21 mouse cellular contexts compared by ENCODE assay signal in genomic region chr9:97084628-97085027, GRCm38 (mm10). TPM values are rescaled to one million over a fixed set of nuclear protein-coding genes. Genes with fewer than 3 reads are reported as not detected.
A peak's percentile ranks its signal among the peaks of the same experiment; 100 is the strongest.
DNase-seq lines count a peak whose midpoint lies in the region; ATAC-seq and TF ChIP-seq lines count a peak whose summit lies in the region.
"Had no signal": no experiment of that assay in that cellular context is flagged by ENCODE, and none has a peak within 500 bp of the region (broad histone marks: within the 10 kb centered on the region; RNA-seq: fewer than 3 reads in every experiment).

No protein-coding gene starts in this region.

- no peaks in the 10 kb centered on the region for H3K9me3 ChIP-seq in kidney, postnatal 0 days (replicated peaks; ENCODE audit: low read length)
- H3K9me3 ChIP-seq in midbrain, postnatal 0 days (ENCODE audit: low read length), result no peaks in the 10 kb centered on the region
- H3K9me3 ChIP-seq in midbrain, embryonic 16.5 days (replicated peaks; ENCODE audit: control insufficient read depth, low read length, poor library complexity, severe bottlenecking), result no peaks in the 10 kb centered on the region
- no peaks in the 10 kb centered on the region for H3K9me3 ChIP-seq in MEL (replicated peaks; ENCODE audit: insufficient read depth, low read length)
- H3K9me3 ChIP-seq: heart, embryonic 15.5 days; neural tube, embryonic 12.5 days had no signal

- peak; percentile 34; the same call in 1 of the 2 replicates for TF ChIP-seq CTCF in kidney, postnatal 0 days (IDR thresholded peaks at IDR 0.05; ENCODE audit: low read depth)
- TF ChIP-seq CTCF in midbrain, postnatal 0 days (IDR thresholded peaks at IDR 0.05), result peak; percentile 38
- TF ChIP-seq CTCF in MEL (IDR thresholded peaks at IDR 0.05 in 2 of 3, conservative IDR thresholded peaks at IDR 0.05 in 1 of 3; ENCODE audit: control insufficient read depth in 1 of 3, insufficient read depth in 1 of 3, low read depth in 2 of 3, low read length in 3 of 3, poor library complexity in 1 of 3, severe bottlenecking in 1 of 3), result peak in 2 of 3 experiments; percentile 6 to 19; a peak in 1 of 6 replicates

- H3K4me2 ChIP-seq in kidney, postnatal 0 days (ENCODE audit: low read length), result no peak overlapping the region
- H3K4me2 ChIP-seq in midbrain, postnatal 0 days (ENCODE audit: low read depth, low read length, poor library complexity, severe bottlenecking), result no peak overlapping the region
- H3K4me2 ChIP-seq in midbrain, embryonic 16.5 days (ENCODE audit: low read length), result no peak overlapping the region
- H3K4me2 ChIP-seq: heart, embryonic 15.5 days; midbrain, embryonic 11.5 days; neural tube, embryonic 12.5 days had no signal

- no peak overlapping the region for H3K4me3 ChIP-seq in kidney, postnatal 0 days (replicated peaks; ENCODE audit: low read depth, low read length)
- no peak overlapping the region for H3K4me3 ChIP-seq in midbrain, postnatal 0 days (ENCODE audit: low read depth, low read length)
- no peak overlapping the region for H3K4me3 ChIP-seq in midbrain, embryonic 16.5 days (ENCODE audit: low read depth, low read length)
- H3K4me3 ChIP-seq in MEL (ENCODE audit: control insufficient read depth in 1 of 2, insufficient read depth in 1 of 2, low read depth in 2 of 2, low read length in 2 of 2), result no peak overlapping the region
- H3K4me3 ChIP-seq: heart, embryonic 15.5 days; neural tube, embryonic 12.5 days had no signal

- H3K4me1 ChIP-seq in kidney, postnatal 0 days (replicated peaks; ENCODE audit: insufficient read depth, low read length), result no peaks in the 10 kb centered on the region
- no peaks in the 10 kb centered on the region for H3K4me1 ChIP-seq in midbrain, postnatal 0 days (ENCODE audit: insufficient read depth, low read length)
- H3K4me1 ChIP-seq in midbrain, embryonic 16.5 days (ENCODE audit: control insufficient read depth, insufficient read depth, low read length), result no peaks in the 10 kb centered on the region
- H3K4me1 ChIP-seq in MEL (ENCODE audit: control insufficient read depth in 1 of 2, insufficient read depth in 2 of 2, low read length in 2 of 2), result peaks cover 0 to 5% of the 10 kb centered on the region in 2 experiments; a peak in 2 of 4 replicates
- H3K4me1 ChIP-seq: heart, embryonic 15.5 days; neural tube, embryonic 12.5 days had no signal

- H3K27ac ChIP-seq in kidney, postnatal 0 days, result no peak overlapping the region
- no peak overlapping the region for H3K27ac ChIP-seq in midbrain, postnatal 0 days (ENCODE audit: low read depth, low read length)
- no peak overlapping the region for H3K27ac ChIP-seq in midbrain, embryonic 16.5 days (ENCODE audit: low read length)
- no peak overlapping the region for H3K27ac ChIP-seq in MEL (ENCODE audit: control insufficient read depth, low read depth, low read length)
- H3K27ac ChIP-seq: heart, embryonic 15.5 days; macrophage; neural tube, embryonic 12.5 days had no signal

- no peak for TF ChIP-seq POLR2A in MEL (IDR thresholded peaks at IDR 0.05; ENCODE audit: control insufficient read depth in 1 of 2, insufficient read depth in 1 of 2, low read depth in 1 of 2, low read length in 2 of 2, poor library complexity in 1 of 2)

- peaks cover 26% of the 10 kb centered on the region for H3K36me3 ChIP-seq in kidney, postnatal 0 days (ENCODE audit: insufficient read depth, low read length)
- H3K36me3 ChIP-seq in midbrain, postnatal 0 days (ENCODE audit: insufficient read depth, low read length), result peaks cover 7% of the 10 kb centered on the region; the same call in 1 of the 2 replicates
- H3K36me3 ChIP-seq in midbrain, embryonic 16.5 days (ENCODE audit: control insufficient read depth, insufficient read depth, low read length), result peaks cover 7% of the 10 kb centered on the region; the same call in 1 of the 2 replicates
- H3K36me3 ChIP-seq in MEL (ENCODE audit: control insufficient read depth in 1 of 2, insufficient read depth in 2 of 2, low read length in 2 of 2), result peaks cover 4 to 10% of the 10 kb centered on the region in 2 experiments

- no peak for ATAC-seq in kidney, postnatal 0 days (replicated peaks; ENCODE audit: low FRiP score, low read depth)
- no peak for ATAC-seq in midbrain, postnatal 0 days (ENCODE audit: low FRiP score)
- ATAC-seq in midbrain, embryonic 16.5 days, result no peak
- ATAC-seq: CD4-positive, CD25-positive, alpha-beta regulatory T cell, adult 4 months; hindbrain, embryonic 16.5 days had no signal

- 83% methylated on average over 2 of the region's 2 CpGs for WGBS in kidney, postnatal 0 days
- WGBS in midbrain, postnatal 0 days, result 81% methylated on average over 2 of the region's 2 CpGs
- WGBS in midbrain, embryonic 16.5 days, result 94% methylated on average over 2 of the region's 2 CpGs

- TF ChIP-seq RAD21 in MEL (IDR thresholded peaks at IDR 0.05; ENCODE audit: low read depth, low read length), result no peak

- no peak for TF ChIP-seq EP300 in MEL (IDR thresholded peaks at IDR 0.05; ENCODE audit: low read depth in 1 of 2, low read length in 2 of 2)

- H3K9ac ChIP-seq in kidney, postnatal 0 days (ENCODE audit: low read depth, low read length), result no peak overlapping the region
- H3K9ac ChIP-seq in midbrain, postnatal 0 days (replicated peaks; ENCODE audit: low read length, poor library complexity, severe bottlenecking), result no peak overlapping the region
- no peak overlapping the region for H3K9ac ChIP-seq in midbrain, embryonic 16.5 days (ENCODE audit: low read depth, low read length)
- H3K9ac ChIP-seq in MEL (ENCODE audit: control insufficient read depth, low read depth, low read length, poor library complexity, severe bottlenecking), result no peak overlapping the region
- H3K9ac ChIP-seq: heart, embryonic 15.5 days; neural tube, embryonic 12.5 days had no signal

- DNase-seq in kidney, postnatal 0 days (ENCODE audit: low spot score), result no peak
- no peak for DNase-seq in kidney, adult 9 months
- DNase-seq in midbrain, postnatal 0 days (ENCODE audit: low spot score), result no peak
- peak; percentile 17 for DNase-seq in MEL (ENCODE audit: low read depth, low spot score)
- DNase-seq in frontal cortex, postnatal 10 days (ENCODE audit: low spot score in 2 of 2), result no peak
- no peak for DNase-seq in embryo, embryonic 11 days
- DNase-seq: adrenal gland, postnatal 14 days; cerebellum, postnatal 14 days; heart, adult 18-20 months; heart, postnatal 4 days; kidney, adult 8-10 months; kidney, postnatal 4 days; lung, adult 18-20 months; thymus, postnatal 14 days had no signal

- H3K79me2 ChIP-seq in MEL (ENCODE audit: control insufficient read depth, insufficient read depth, low read length, poor library complexity), result no peaks in the 10 kb centered on the region

- H3K27me3 ChIP-seq in kidney, postnatal 0 days (ENCODE audit: insufficient read depth, low read length), result no peaks in the 10 kb centered on the region
- no peaks in the 10 kb centered on the region for H3K27me3 ChIP-seq in midbrain, postnatal 0 days (ENCODE audit: insufficient read depth, low read length)
- H3K27me3 ChIP-seq in midbrain, embryonic 16.5 days (ENCODE audit: control insufficient read depth, insufficient read depth, low read depth, low read length), result no peaks in the 10 kb centered on the region
- H3K27me3 ChIP-seq in MEL (ENCODE audit: control insufficient read depth in 1 of 2, insufficient read depth in 2 of 2, low read length in 2 of 2), result no peaks in the 10 kb centered on the region
- H3K27me3 ChIP-seq: heart, embryonic 15.5 days; neural tube, embryonic 12.5 days had no signal

TF ChIP-seq in MEL, 35 proteins besides CTCF, POLR2A, EP300 and RAD21:
- no peak for TF ChIP-seq CHD2 (IDR thresholded peaks at IDR 0.05; ENCODE audit: low read length)
- TF ChIP-seq ZNF384 (IDR thresholded peaks at IDR 0.05; ENCODE audit: low read depth, low read length), result peak; percentile 87

RNA-seq across cellular contexts. Expression of gene Slc25a36, which starts 26.3 kb away (rescaled TPM):
- 59.1 and 60.5 TPM in 2 replicates for polyA plus RNA-seq in kidney, postnatal 0 days (2015; fragmentation: Nextera tagmentation; extraction: Ambion mirVana)
- 91.0 and 164 TPM in 2 replicates for total RNA-seq in midbrain, postnatal 0 days (2014; rRNA removed)
- 62.9 and 65.1 TPM in 2 replicates for polyA plus RNA-seq in midbrain, postnatal 0 days (2015; fragmentation: Nextera tagmentation; extraction: Ambion mirVana)
- 69.3 and 79.3 TPM in 2 replicates for polyA plus RNA-seq in midbrain, embryonic 16.5 days (2015; fragmentation: Nextera tagmentation; extraction: Ambion mirVana)
- 12.9 and 13.0 TPM in 2 replicates for total RNA-seq in MEL (2012; rRNA removed)
- polyA plus RNA-seq in MEL (2012; ENCODE audit: insufficient read depth in 1 of 2, insufficient read length in 2 of 2, low read depth in 1 of 2, low replicate concordance in 2 of 2, missing spikeins in 1 of 2), result 10 to 100 TPM in 1 of 2 experiments, not detected in 1; 11.9 TPM
